Mouse (Mus musculus) neural tube, embryonic 12.5 days (tissue): ENCODE data around the gene Pnn. TPM values are rescaled to one million over a fixed set of nuclear protein-coding genes. Genes with fewer than 3 reads are reported as not detected.
"Not testable (repeated sequence)": the region's sequence is repeated elsewhere in the genome, so short reads cannot be mapped to it uniquely, and the experiment has no call there.

ENCODE experiments used
- ATAC-seq: fragments of 200-750 bp; cut with Nextera tagmentation; 2 replicates; pipeline ENCODE4 v1.8.0; 2017; ENCODE audit warnings: low read depth, mild to moderate bottlenecking, moderate TSS enrichment, moderate library complexity; ENCODE audit not compliant: low FRiP score
- H3K27ac ChIP-seq: fragments of 300-500 bp; sonication (generic); 2 replicates; pipeline ENCODE4 v1.5.1; 2016
- H3K27me3 ChIP-seq: fragments of 300-500 bp; sonication (generic); replicated peaks from 2 replicates; pipeline ENCODE4 v1.6.1; 2016; ENCODE audit warnings: mild to moderate bottlenecking
- H3K36me3 ChIP-seq: fragments of 300-500 bp; sonication (generic); 2 replicates; pipeline ENCODE4 v1.6.1; 2016; ENCODE audit warnings: mild to moderate bottlenecking
- H3K4me1 ChIP-seq: fragments of 300-500 bp; sonication (generic); 2 replicates; pipeline ENCODE4 v1.6.1; 2016
- H3K4me2 ChIP-seq: fragments of 300-500 bp; sonication (generic); replicated peaks from 2 replicates; pipeline ENCODE4 v1.6.1; 2016; ENCODE audit warnings: mild to moderate bottlenecking
- H3K4me3 ChIP-seq: fragments of 300-500 bp; sonication (generic); 2 replicates; pipeline ENCODE4 v1.5.1; 2016
- H3K9ac ChIP-seq: fragments of 300-500 bp; sonication (generic); 2 replicates; pipeline ENCODE4 v1.6.1; 2016; ENCODE audit warnings: mild to moderate bottlenecking
- H3K9me3 ChIP-seq: fragments of 300-500 bp; sonication (generic); 2 replicates; pipeline ENCODE4 v1.6.1; 2016; ENCODE audit warnings: mild to moderate bottlenecking
- WGBS: fragments of 180-500 bp; shearing (Covaris S2); methylation state at CpG from one replicate; pipeline ENCODE4 v1.1.7; 2016; 5-methylcytosine and 5-hydroxymethylcytosine counted together
- polyA plus RNA-seq: library from polyadenylated mRNA; unstranded; fragments of >200 nt; fragmentation: Nextera tagmentation; extraction: Ambion mirVana; gene quantifications from 2 replicates; pipeline ENCODE4 v1.2.1, GENCODE M21; 2016

Pnn gene
- polyA plus RNA-seq, 1 experiment from 2014 or later, result 109 TPM

- no peaks in the 10 kb centered on the region for H3K9me3 ChIP-seq
- no peak overlapping the region for H3K4me2 ChIP-seq
- peaks cover 10% of the 10 kb centered on the region for H3K4me1 ChIP-seq
- ATAC-seq, result no peak
- peaks cover 25% of the 10 kb centered on the region; the same call in 1 of the 2 replicates for H3K36me3 ChIP-seq
- H3K4me3 ChIP-seq, result no peak overlapping the region
- WGBS, result 90% methylated on average over 4 of the region's 4 CpGs
- no peaks in the 10 kb centered on the region for H3K27me3 ChIP-seq
- no peak overlapping the region for H3K27ac ChIP-seq
- H3K9ac ChIP-seq, result no peak overlapping the region
Observed at GRCm38 (mm10) chr12:59055196-59055850, 11.4 kb upstream of the Pnn start.

DNA sequence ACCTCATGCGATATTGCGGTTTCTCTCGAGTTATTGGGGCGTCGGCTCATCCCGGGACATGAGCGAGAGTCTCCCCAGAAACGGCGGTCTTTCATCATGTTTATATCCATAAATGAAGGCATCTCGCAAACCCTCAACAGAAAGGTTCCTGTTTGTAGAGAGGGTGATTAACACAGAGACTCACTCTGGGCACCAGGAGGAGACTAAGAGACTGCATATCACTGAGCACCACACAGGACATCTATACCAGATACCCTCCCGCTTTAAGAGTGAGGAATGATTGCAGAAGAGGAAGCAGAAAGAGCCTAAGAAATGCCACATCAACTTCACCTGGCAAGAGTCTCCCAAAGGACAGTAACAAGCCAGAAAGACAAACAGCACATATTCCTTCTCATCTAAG lies 10.5 kb upstream of the Pnn start:
- H3K36me3 ChIP-seq, result peaks cover 25% of the 10 kb centered on the region; the same call in 1 of the 2 replicates
- 97% methylated on average over 11 of the region's 11 CpGs for WGBS
- H3K9ac ChIP-seq, result no peak overlapping the region
- ATAC-seq, result no peak
- peaks cover 13% of the 10 kb centered on the region for H3K4me1 ChIP-seq
- no peaks in the 10 kb centered on the region for H3K9me3 ChIP-seq
- H3K27ac ChIP-seq, result no peak overlapping the region
- no peaks in the 10 kb centered on the region for H3K27me3 ChIP-seq
- no peak overlapping the region for H3K4me3 ChIP-seq
- no peak overlapping the region for H3K4me2 ChIP-seq

DNA sequence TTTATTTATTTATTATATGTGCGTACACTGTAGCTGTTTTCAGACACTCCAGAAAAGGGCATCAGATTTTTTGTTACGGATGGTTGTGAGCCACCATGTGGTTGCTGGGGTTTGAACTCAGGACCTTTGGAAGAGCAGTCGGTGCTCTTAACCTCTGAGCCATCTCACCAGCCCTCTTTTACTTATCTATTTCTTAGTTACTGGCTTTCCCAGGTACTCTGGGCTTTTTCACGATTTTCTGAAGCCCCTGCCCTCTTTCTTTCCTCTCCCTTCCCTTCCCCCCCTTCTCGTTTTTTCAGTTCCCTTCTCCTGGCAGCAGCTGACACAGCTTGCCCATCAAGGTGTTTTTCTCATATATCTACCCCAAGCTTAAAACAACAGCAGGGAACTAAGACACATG lies 8.4 kb upstream of the Pnn start:
- H3K9ac ChIP-seq, H3K4me3 ChIP-seq, H3K27me3 ChIP-seq, H3K27ac ChIP-seq, ATAC-seq, H3K9me3 ChIP-seq, H3K4me2 ChIP-seq: not testable (repeated sequence)
- 92% methylated on average over 5 of the region's 5 CpGs for WGBS
- Histone ChIP-seq H3K4me1 (peaks cover 13% of the 10 kb centered on the region), H3K36me3 (peaks cover 18% of the 10 kb centered on the region; the same call in 1 of the 2 replicates)

DNA sequence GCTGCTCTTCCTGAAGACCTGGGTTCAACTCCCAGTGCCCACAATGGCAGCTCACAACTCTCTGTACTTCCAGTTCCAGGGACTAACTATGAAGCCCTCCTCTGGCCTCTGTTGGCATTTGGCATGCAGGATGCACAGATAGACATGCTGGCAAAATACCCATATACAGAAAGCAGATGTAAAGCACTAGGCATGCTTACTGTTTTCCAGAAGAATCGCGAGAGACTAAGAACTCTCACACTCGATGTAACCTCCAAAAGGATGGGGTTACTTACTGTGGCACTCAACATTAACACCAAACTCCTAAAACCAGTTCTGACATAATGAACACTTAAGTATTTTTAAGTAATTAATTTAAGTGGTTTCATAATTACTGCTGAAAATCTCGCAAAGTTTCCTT lies 6.4 kb upstream of the Pnn start:
- Histone ChIP-seq H3K4me1 (peaks cover 13% of the 10 kb centered on the region), H3K27me3 (no peaks in the 10 kb centered on the region), H3K9ac (peak overlapping the region; percentile 86), H3K4me3 (peak overlapping the region; percentile 82), H3K36me3 (peaks cover 18% of the 10 kb centered on the region; the same call in 1 of the 2 replicates), H3K4me2 (peak overlapping the region; percentile 73), H3K9me3 (no peaks in the 10 kb centered on the region), H3K27ac (no peak overlapping the region)
- no peak for ATAC-seq
- 73% methylated on average over 4 of the region's 4 CpGs for WGBS

- peak; percentile 97 for ATAC-seq
- Histone ChIP-seq H3K4me2 (peak within 1 kb of the TSS; percentile 73), H3K27me3 (no peaks in the 10 kb centered on the region), H3K9ac (peak within 1 kb of the TSS; percentile 86), H3K4me3 (peak within 1 kb of the TSS; percentile 82), H3K9me3 (no peaks in the 10 kb centered on the region), H3K27ac (peak within 1 kb of the TSS; percentile 85), H3K36me3 (peaks cover 16% of the 10 kb centered on the region; the same call in 1 of the 2 replicates), H3K4me1 (peaks cover 13% of the 10 kb centered on the region)
- under 1% methylated on average over 49 of the region's 49 CpGs for WGBS
Observed at GRCm38 (mm10) chr12:59060993-59061595, 5.6 kb upstream of the Pnn start, which contains the start of gene Trappc6b. TSS of gene Trappc6b (minus strand) at chr12:59061472.

GRCm38 (mm10) chr12:59064837-59065236 lies 1.8 kb upstream of the Pnn start:
- no peak for ATAC-seq
- peaks cover 17% of the 10 kb centered on the region for H3K36me3 ChIP-seq
- no peak overlapping the region for H3K4me3 ChIP-seq
- H3K4me1 ChIP-seq, result peaks cover 14% of the 10 kb centered on the region
- H3K4me2 ChIP-seq, result no peak overlapping the region
- H3K27ac ChIP-seq, result no peak overlapping the region
- H3K9ac ChIP-seq, result no peak overlapping the region
- 85% methylated on average over 8 of the region's 8 CpGs for WGBS
- no peaks in the 10 kb centered on the region for H3K27me3 ChIP-seq
- no peaks in the 10 kb centered on the region for H3K9me3 ChIP-seq

DNA sequence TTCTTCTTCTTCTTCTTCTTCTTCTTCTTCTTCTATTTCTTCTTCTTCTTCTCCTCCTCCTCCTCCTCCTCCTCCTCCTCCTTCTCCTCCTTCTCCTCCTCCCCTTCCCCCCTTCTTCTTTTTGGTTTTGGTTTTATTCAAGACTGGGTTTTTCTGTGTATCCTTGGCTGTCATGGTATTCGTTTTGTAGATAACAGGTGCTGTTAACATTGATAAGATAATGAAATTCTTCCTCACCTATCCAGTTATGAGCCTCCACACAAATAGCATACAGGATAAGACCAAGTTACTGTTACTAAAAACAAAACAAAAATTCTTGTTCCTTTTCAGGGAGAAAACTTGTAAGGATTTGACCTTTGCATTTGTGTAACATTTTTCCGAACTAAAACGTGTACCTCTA lies 908 bp upstream of the Pnn start:
- no peaks in the 10 kb centered on the region for H3K9me3 ChIP-seq
- H3K9ac ChIP-seq, result no peak overlapping the region
- peaks cover 24% of the 10 kb centered on the region for H3K36me3 ChIP-seq
- no peak overlapping the region for H3K27ac ChIP-seq
- peak overlapping the region; percentile 99; the same call in 1 of the 2 replicates for H3K4me3 ChIP-seq
- peak overlapping the region; percentile 80 for H3K4me2 ChIP-seq
- no peaks in the 10 kb centered on the region for H3K27me3 ChIP-seq
- H3K4me1 ChIP-seq, result 0 out of 2 replicates have a peak, but pooled peaks cover 7% of the 10 kb centered on the region
- no peak for ATAC-seq
- WGBS, result 82% methylated on average over 3 of the region's 3 CpGs

DNA sequence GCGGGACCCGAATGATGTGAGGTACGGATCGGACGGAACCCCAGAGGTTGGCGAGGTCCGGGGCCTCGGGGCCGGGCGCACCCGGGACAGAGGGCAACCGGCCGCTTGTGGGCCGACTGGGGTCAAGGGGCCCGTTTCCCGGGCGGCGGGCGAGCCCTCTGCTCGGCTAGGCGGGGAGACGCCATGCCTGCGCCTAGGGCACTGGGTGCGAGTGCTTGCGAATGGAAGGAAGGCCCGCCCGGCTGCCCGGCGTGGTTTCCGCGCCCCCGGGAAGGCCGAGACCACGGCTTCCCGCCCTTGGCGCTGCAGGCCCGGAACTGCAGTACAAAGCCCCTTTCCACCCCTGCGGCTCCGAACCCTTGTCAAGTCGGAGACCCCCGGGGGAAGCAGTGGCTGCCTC lies 411 bp downstream of the Pnn start:
- 0 out of 2 replicates have a peak, but pooled peaks cover 7% of the 10 kb centered on the region for H3K4me1 ChIP-seq
- H3K4me2 ChIP-seq, result peak overlapping the region; percentile 80
- WGBS, result under 1% methylated on average over 41 of the region's 41 CpGs
- H3K27ac ChIP-seq, result peak overlapping the region; percentile 57; the same call in 1 of the 2 replicates
- H3K9me3 ChIP-seq, result no peaks in the 10 kb centered on the region
- no peaks in the 10 kb centered on the region for H3K27me3 ChIP-seq
- H3K36me3 ChIP-seq, result peaks cover 37% of the 10 kb centered on the region
- peak overlapping the region; percentile 99 for H3K4me3 ChIP-seq
- peak; percentile 60 for ATAC-seq
- peak overlapping the region; percentile 98 for H3K9ac ChIP-seq

GRCm38 (mm10) chr12:59068791-59069190 lies 2.1 kb downstream of the Pnn start:
- no peak for ATAC-seq
- H3K27me3 ChIP-seq, result no peaks in the 10 kb centered on the region
- no peak overlapping the region for H3K9ac ChIP-seq
- H3K9me3 ChIP-seq, result no peaks in the 10 kb centered on the region
- H3K36me3 ChIP-seq, result peaks cover 43% of the 10 kb centered on the region
- no peak overlapping the region for H3K4me2 ChIP-seq
- no peak overlapping the region for H3K27ac ChIP-seq
- H3K4me1 ChIP-seq, result 0 out of 2 replicates have a peak, but pooled peaks cover 7% of the 10 kb centered on the region
- WGBS, result 97% methylated on average over 13 of the region's 13 CpGs
- H3K4me3 ChIP-seq, result no peak overlapping the region

DNA sequence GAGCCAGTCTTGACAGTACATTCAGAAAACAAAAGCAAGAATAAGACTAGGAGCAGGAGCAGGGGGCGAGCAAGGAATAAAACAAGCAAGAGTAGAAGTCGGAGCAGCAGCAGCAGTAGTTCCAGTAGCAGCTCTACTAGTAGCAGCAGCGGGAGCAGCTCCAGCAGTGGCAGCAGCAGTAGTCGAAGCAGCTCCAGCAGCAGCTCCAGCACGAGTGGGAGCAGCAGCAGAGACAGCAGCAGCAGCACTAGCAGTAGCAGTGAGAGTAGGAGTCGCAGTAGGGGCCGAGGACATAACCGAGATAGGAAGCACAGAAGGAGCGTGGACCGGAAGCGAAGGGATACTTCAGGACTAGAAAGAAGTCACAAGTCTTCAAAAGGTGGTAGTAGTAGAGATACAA lies 5.6 kb downstream of the Pnn start:
- 90% methylated on average over 11 of the region's 11 CpGs for WGBS
- H3K9ac ChIP-seq, result no peak overlapping the region
- no peak overlapping the region for H3K4me2 ChIP-seq
- no peak overlapping the region for H3K27ac ChIP-seq
- ATAC-seq, result no peak
- H3K4me3 ChIP-seq, result no peak overlapping the region
- H3K9me3 ChIP-seq, result no peaks in the 10 kb centered on the region
- 0 out of 2 replicates have a peak, but pooled peaks cover 7% of the 10 kb centered on the region for H3K4me1 ChIP-seq
- peaks cover 43% of the 10 kb centered on the region for H3K36me3 ChIP-seq
- H3K27me3 ChIP-seq, result no peaks in the 10 kb centered on the region

DNA sequence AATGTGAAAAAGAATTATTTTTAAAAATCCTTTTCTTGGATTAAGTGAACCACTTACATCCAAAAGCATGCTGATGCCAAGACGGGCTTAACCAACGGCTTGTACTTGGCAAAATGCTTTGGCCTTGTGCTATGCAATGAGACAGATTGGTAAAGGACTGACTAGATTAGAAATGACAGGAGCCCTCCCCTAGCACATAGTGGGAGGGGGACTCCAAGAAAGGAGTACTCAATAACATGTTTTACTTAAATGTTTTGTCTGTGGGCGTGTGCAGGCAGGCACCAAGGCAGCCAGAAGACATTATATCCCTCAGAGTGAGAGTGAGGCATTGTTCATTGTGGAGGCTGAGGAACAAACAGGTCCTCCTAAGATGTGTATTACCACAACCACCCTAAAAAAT lies 7.4 kb downstream of the Pnn start:
- Histone ChIP-seq H3K9me3 (no peaks in the 10 kb centered on the region), H3K4me3 (no peak overlapping the region), H3K4me2 (no peak overlapping the region), H3K9ac (no peak overlapping the region), H3K27me3 (no peaks in the 10 kb centered on the region), H3K36me3 (peaks cover 34% of the 10 kb centered on the region), H3K27ac (no peak overlapping the region), H3K4me1 (no peaks in the 10 kb centered on the region)
- no peak for ATAC-seq
- 92% methylated on average over 3 of the region's 3 CpGs for WGBS

- Histone ChIP-seq H3K4me2 (no peak overlapping the region), H3K4me1 (no peaks in the 10 kb centered on the region)
- 93% methylated on average over 3 of the region's 3 CpGs for WGBS
Observed at GRCm38 (mm10) chr12:59076996-59077395, 10.3 kb downstream of the Pnn start.

More at GRCm38 (mm10) chr12:59076996-59077395, 10.3 kb downstream of the Pnn start:
- H3K4me3 ChIP-seq, result no peak overlapping the region
- H3K36me3 ChIP-seq, result peaks cover 8% of the 10 kb centered on the region
- no peak overlapping the region for H3K27ac ChIP-seq
- ATAC-seq, result no peak
- H3K27me3 ChIP-seq, result no peaks in the 10 kb centered on the region
- H3K9ac ChIP-seq, result no peak overlapping the region
- no peaks in the 10 kb centered on the region for H3K9me3 ChIP-seq
